Mouse (Mus musculus): ENCODE measurements around the gene Rexo1. TPM values are rescaled to one million over a fixed set of nuclear protein-coding genes. Genes with fewer than 3 reads are reported as not detected.

Gene Rexo1
- polyA plus RNA-seq, 1 experiment from 2014 or later, result 25.5 TPM

DNA sequence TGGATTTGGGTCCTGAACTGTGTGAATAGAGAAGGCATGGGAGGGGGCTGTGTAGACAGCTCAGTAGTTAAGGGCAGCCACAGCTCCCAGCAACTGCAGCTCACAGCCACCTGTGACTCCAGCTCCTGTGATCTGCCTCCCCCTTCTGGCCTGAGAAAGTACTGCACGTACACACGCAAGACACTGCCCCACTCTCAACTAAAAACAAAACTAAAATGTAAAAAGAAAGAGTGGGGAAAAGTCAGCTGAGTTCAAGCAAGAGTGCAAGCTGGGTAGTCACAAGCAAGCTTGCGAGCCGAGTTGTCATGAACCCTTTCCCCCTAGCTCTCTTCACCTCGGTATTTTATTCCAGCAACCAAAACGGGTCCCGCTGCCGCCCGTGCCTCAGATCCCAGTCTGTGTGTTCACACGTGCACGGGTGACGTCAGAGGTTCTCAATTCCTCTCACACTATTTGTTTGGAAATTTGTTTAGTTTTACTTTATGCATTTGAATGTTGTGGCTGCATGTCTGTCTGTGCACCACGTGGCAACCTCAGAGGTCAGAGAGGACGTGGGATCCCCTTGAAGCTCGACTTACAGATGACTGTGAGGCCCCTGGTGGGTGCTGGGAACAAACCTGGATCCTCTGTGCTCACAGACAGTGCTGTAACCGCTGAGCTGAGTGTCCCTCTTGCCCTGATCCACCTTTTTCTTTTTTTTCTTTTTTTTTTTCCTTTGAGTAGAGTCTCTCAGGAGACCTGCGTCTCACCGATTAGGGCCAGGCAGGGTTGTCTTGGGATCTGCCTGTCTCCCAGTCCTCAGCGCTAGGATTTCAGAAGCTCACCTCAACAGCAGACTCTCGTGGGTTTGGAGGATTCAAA is 51.7 kb downstream of the Rexo1 start:
- peak; percentile 86 for DNase-seq (ENCODE audit: low spot score)

DNA sequence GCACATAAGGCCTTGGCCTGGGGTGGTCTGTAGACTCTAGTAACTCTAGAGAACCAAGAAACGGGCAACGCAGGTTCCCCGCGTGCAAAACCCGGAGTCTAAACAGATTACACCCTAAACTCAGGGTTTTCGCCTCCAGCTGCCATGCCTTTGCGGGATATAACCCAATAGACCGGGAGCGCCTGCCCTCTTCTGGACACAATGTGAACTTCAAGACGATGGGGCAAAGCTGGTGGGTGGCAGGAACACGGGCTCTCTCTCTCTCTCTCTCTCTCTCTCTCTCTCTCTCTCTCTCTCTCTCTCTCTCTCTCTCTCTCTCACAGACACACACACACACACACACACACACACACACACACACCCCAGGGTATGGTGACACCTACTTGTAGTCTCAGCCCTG is 55.1 kb downstream of the Rexo1 start:
- DNase-seq (ENCODE audit: low spot score), result peak; percentile 78

DNA sequence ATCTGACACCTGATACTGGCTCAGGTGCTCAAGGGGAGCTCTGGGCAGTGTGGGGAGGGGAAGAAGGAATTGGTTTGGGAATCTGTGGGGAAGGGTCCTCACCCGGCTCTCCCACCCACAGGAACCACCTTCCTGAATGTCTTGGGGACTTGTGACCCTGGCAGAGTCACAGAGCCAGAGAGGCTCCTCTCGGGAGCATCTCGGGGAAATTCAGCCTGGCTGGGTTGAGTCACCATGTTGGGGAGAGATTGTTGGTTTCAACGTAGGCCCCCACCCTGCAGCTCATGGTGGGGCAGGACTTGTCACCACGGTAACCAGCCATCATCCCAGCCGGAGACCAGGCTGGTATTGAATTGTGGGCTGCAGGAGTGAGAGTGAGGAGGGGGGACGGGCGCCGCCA is 56.6 kb downstream of the Rexo1 start:
- DNase-seq (ENCODE audit: low spot score), result no peak

DNA sequence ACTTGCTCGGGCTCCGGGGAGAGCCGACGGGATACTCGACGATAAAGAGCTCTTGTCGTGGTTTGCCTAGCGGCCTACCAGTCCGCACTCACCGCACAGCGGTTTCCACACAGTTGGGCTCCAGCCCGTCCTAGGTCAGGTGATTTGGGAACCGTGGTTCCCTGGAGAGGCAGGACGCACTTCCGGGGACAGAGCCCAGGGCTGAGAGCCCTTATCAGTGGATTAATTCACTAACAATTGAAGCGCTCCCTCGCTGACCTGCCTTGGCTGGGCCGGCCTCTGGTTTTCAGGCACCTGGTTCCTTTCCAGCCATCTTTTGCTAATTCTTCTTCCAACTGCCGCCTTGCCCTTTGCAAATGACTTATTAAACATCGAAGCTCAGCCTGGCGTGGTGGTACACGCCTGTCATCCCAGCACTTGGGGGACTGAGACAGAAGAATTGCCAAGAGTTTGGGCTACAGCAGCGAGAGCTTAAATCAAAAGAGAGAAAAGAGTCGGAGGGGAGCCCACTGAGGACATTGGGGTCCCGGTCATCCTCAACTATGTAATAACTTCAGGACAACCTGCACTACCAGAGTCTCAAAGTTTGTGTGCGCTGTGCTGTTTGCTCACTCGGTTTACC is 57.6 kb downstream of the Rexo1 start:
- no peak for DNase-seq (ENCODE audit: low spot score)

DNA sequence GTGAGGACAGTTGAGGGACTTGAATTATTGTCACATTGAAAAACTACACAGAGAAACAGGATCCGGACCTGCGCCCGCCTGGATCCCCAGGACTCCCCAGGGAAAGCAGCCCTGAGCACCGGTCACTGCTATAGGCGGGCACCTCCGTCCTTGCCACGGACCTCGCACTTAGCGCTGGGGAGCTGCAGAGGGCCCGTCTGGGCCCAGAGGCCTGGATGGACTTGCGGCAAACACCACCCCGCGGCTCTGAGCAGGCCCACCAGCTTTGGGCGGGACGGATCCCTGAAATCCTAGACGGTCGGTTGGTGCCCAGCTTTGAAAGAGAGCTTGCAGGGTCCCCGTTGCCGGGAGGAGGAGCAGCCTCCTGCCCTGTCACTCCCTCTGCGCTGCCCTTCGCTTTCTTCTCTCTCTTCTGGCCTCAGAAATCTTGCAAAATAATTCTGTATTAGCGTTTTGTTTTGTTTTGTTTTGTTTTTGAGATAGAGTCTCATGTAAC is 58.5 kb downstream of the Rexo1 start:
- no peak for DNase-seq (ENCODE audit: low spot score)

DNA sequence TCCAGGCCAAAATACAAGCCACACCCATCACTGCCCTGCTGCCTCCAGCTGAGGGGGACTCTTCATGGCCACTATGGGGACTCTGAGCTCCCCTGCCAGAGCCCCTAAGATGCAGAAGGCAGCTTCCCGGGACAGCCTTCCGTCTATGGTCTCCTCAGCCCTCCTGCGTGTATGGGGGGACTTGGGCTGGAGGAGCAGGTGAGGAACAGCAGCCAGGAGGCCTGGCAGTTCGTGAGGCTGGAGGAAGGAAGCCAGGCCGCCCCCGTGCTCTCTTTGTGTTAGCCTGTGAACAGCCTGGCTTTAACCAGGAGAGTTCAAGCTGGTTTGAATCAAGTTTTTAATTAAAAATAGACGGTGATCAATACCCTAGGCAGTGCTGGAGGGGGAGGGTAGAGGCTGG is 59.1 kb downstream of the Rexo1 start:
- no peak for DNase-seq (ENCODE audit: low spot score)

DNA sequence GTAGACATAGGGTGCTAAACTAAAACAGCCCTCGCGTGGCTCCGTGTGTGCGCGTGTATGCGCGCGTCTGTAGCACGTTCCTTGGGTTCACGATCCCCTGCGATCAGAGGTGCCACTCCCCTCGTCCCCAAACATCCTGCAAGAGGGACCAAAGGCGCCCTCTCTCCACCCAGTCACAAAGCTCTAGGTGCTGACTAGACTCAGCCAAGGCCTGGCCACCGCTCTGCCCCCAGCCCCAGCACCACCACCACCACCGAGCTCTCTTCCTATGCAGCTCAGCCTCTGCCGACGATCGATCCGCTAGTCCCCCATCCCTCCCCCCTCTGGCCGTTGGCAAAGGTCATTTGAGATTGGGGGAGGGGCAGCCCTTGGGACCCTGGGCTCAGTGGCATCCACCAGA is 64.9 kb downstream of the Rexo1 start:
- DNase-seq (ENCODE audit: low spot score), result no peak

DNA sequence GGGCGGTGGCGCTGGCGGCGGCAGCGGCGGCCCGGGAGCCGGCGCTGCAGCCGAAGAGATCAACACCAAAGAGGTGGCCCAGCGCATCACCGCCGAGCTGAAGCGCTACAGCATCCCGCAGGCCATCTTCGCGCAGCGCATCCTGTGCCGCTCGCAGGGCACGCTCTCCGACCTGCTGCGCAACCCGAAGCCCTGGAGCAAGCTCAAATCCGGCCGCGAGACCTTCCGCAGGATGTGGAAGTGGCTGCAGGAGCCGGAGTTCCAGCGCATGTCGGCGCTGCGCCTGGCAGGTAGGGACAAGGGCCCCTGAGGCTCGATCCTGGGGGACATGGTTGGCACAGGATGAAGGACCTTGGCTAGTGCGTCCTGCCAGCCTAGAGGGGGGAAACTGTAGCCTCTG is 65.5 kb downstream of the Rexo1 start:
- no peak for DNase-seq (ENCODE audit: low spot score)

DNA sequence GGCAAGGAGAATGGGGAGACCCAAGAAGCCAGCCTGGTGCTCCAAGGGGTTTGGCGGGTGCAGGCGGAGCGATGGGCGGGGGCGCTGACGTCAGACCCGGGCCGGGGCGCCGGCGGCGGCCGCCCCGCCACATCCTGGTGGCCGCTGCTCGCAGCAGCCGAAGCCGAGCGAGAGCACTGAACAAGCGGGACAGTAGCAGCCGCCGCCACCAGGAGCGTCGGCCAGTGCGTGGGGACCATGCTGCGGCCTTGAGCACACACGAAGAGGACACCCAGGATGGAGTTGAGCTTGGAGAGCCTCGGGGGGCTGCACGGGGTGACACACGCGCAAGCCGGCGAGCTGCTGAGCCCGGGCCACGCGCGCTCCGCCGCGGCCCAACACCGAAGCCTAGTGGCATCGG is 66.6 kb downstream of the Rexo1 start, which contains the start of gene Onecut3:
Gene Onecut3, plus strand, starts transcription at position 104 of the 400 bp plus-strand sequence.
- DNase-seq (ENCODE audit: low spot score), result peak; percentile 58

Small RNAs within 50 kb of the gene (microRNA-seq; reads per million reads assigned to microRNA genes)
- not detected for gene Mir6912 (ENCODE audit: borderline number of aligned reads)

Other genes with a start within 250 kb of the Rexo1 start
- gene 2310011J03Rik, start 241.0 kb downstream of the Rexo1 start, polyA plus RNA-seq (2015; fragmentation: Nextera tagmentation; extraction: Ambion mirVana), result 72.7 and 81.1 TPM in 2 replicates
- gene Pcsk4, start 232.1 kb downstream of the Rexo1 start, polyA plus RNA-seq (2015; fragmentation: Nextera tagmentation; extraction: Ambion mirVana), result 4.4 and 4.6 TPM in 2 replicates
- 0.26 and 0.30 TPM in 2 replicates for gene Reep6, start 231.6 kb downstream of the Rexo1 start, polyA plus RNA-seq (2015; fragmentation: Nextera tagmentation; extraction: Ambion mirVana)
- gene Adamtsl5, start 213.1 kb downstream of the Rexo1 start, polyA plus RNA-seq (2015; fragmentation: Nextera tagmentation; extraction: Ambion mirVana), result 1.0 and 1.1 TPM in 2 replicates
- gene Plk5, start 205.1 kb downstream of the Rexo1 start, polyA plus RNA-seq (2015; fragmentation: Nextera tagmentation; extraction: Ambion mirVana), result 0.17 and 0.21 TPM in 2 replicates
- gene Mex3d, start 173.9 kb downstream of the Rexo1 start, polyA plus RNA-seq (2015; fragmentation: Nextera tagmentation; extraction: Ambion mirVana), result 3.2 and 4.7 TPM in 2 replicates
- gene Mbd3, start 162.0 kb downstream of the Rexo1 start, polyA plus RNA-seq (2015; fragmentation: Nextera tagmentation; extraction: Ambion mirVana), result 151 and 166 TPM in 2 replicates
- gene Uqcr11, start 154.7 kb downstream of the Rexo1 start, polyA plus RNA-seq (2015; fragmentation: Nextera tagmentation; extraction: Ambion mirVana), result 635 and 689 TPM in 2 replicates
- gene Tcf3, start 127.9 kb downstream of the Rexo1 start, polyA plus RNA-seq (2015; fragmentation: Nextera tagmentation; extraction: Ambion mirVana), result 89.7 and 96.8 TPM in 2 replicates
- not detected in 2 replicates for gene Onecut3, start 66.7 kb downstream of the Rexo1 start, polyA plus RNA-seq (2015; fragmentation: Nextera tagmentation; extraction: Ambion mirVana)
- gene Atp8b3, start 22.4 kb downstream of the Rexo1 start, polyA plus RNA-seq (2015; fragmentation: Nextera tagmentation; extraction: Ambion mirVana), result not detected in 2 replicates
- 7.7 and 9.5 TPM in 2 replicates for gene Klf16, start 15.8 kb upstream of the Rexo1 start, polyA plus RNA-seq (2015; fragmentation: Nextera tagmentation; extraction: Ambion mirVana)
- 103 and 118 TPM in 2 replicates for gene Abhd17a, start 28.8 kb upstream of the Rexo1 start, polyA plus RNA-seq (2015; fragmentation: Nextera tagmentation; extraction: Ambion mirVana)
- 50.4 and 52.9 TPM in 2 replicates for gene Scamp4, start 41.3 kb upstream of the Rexo1 start, polyA plus RNA-seq (2015; fragmentation: Nextera tagmentation; extraction: Ambion mirVana)
- 6.9 and 10.2 TPM in 2 replicates for gene Adat3, start 41.3 kb upstream of the Rexo1 start, polyA plus RNA-seq (2015; fragmentation: Nextera tagmentation; extraction: Ambion mirVana)
- 2.8 and 4.2 TPM in 2 replicates for gene Gm49322, start 44.5 kb upstream of the Rexo1 start, polyA plus RNA-seq (2015; fragmentation: Nextera tagmentation; extraction: Ambion mirVana)
- gene Csnk1g2, start 61.3 kb upstream of the Rexo1 start, polyA plus RNA-seq (2015; fragmentation: Nextera tagmentation; extraction: Ambion mirVana), result 153 and 160 TPM in 2 replicates
- 31.6 and 31.9 TPM in 2 replicates for gene Btbd2, start 95.5 kb upstream of the Rexo1 start, polyA plus RNA-seq (2015; fragmentation: Nextera tagmentation; extraction: Ambion mirVana)
- 119 and 125 TPM in 2 replicates for gene Mknk2, start 116.6 kb upstream of the Rexo1 start, polyA plus RNA-seq (2015; fragmentation: Nextera tagmentation; extraction: Ambion mirVana)
- gene Mob3a, start 140.4 kb upstream of the Rexo1 start, polyA plus RNA-seq (2015; fragmentation: Nextera tagmentation; extraction: Ambion mirVana), result 107 and 114 TPM in 2 replicates
- gene Izumo4, start 140.6 kb upstream of the Rexo1 start, polyA plus RNA-seq (2015; fragmentation: Nextera tagmentation; extraction: Ambion mirVana), result 17.8 and 20.1 TPM in 2 replicates
- 48.0 and 54.8 TPM in 2 replicates for gene Ap3d1, start 180.7 kb upstream of the Rexo1 start, polyA plus RNA-seq (2015; fragmentation: Nextera tagmentation; extraction: Ambion mirVana)
- gene Dot1l, start 193.6 kb upstream of the Rexo1 start, polyA plus RNA-seq (2015; fragmentation: Nextera tagmentation; extraction: Ambion mirVana), result 10.5 and 15.0 TPM in 2 replicates
- 62.7 and 80.3 TPM in 2 replicates for gene Sf3a2, start 236.6 kb upstream of the Rexo1 start, polyA plus RNA-seq (2015; fragmentation: Nextera tagmentation; extraction: Ambion mirVana)
- gene Plekhj1, start 237.1 kb upstream of the Rexo1 start, polyA plus RNA-seq (2015; fragmentation: Nextera tagmentation; extraction: Ambion mirVana), result 137 and 140 TPM in 2 replicates
- gene Amh, start 243.7 kb upstream of the Rexo1 start, polyA plus RNA-seq (2015; fragmentation: Nextera tagmentation; extraction: Ambion mirVana), result 0.08 TPM in 2 replicates